Mouse (Mus musculus) hindbrain, embryonic 13.5 days (tissue): ENCODE data around the gene Clnk. TPM values are rescaled to one million over a fixed set of nuclear protein-coding genes. Genes with fewer than 3 reads are reported as not detected.
A peak's percentile ranks its signal among the peaks of the same experiment; 100 is the strongest.

Experiments used
- ATAC-seq: fragments of 200-750 bp; cut with Nextera tagmentation; 2 replicates; pipeline ENCODE4 v1.8.0; 2017; ENCODE audit warnings: moderate TSS enrichment; ENCODE audit not compliant: low FRiP score
- H3K27ac ChIP-seq: fragments of 300-500 bp; sonication (generic); 2 replicates; pipeline ENCODE4 v1.5.1; 2015; ENCODE audit warnings: inconsistent platforms, mild to moderate bottlenecking, moderate library complexity
- H3K27me3 ChIP-seq: fragments of 300-500 bp; sonication (generic); 2 replicates; pipeline ENCODE4 v1.6.1; 2015; ENCODE audit warnings: mild to moderate bottlenecking, inconsistent platforms
- H3K36me3 ChIP-seq: fragments of 300-500 bp; sonication (generic); 2 replicates; pipeline ENCODE4 v1.6.1; 2015; ENCODE audit warnings: mild to moderate bottlenecking, inconsistent platforms
- H3K4me1 ChIP-seq: fragments of 300-500 bp; sonication (generic); replicated peaks from 2 replicates; pipeline ENCODE4 v1.6.1; 2015; ENCODE audit warnings: inconsistent platforms
- H3K4me2 ChIP-seq: fragments of 300-500 bp; sonication (generic); 2 replicates; pipeline ENCODE4 v1.6.1; 2015; ENCODE audit warnings: inconsistent platforms, mild to moderate bottlenecking, moderate library complexity
- H3K4me3 ChIP-seq: fragments of 300-500 bp; sonication (generic); 2 replicates; pipeline ENCODE4 v1.5.1; 2015; ENCODE audit warnings: mild to moderate bottlenecking, inconsistent platforms
- H3K9ac ChIP-seq: fragments of 300-500 bp; sonication (generic); 2 replicates; pipeline ENCODE4 v1.6.1; 2015; ENCODE audit warnings: mild to moderate bottlenecking, inconsistent platforms
- H3K9me3 ChIP-seq: fragments of 300-500 bp; sonication (generic); 2 replicates; pipeline ENCODE4 v1.6.1; 2016; ENCODE audit warnings: inconsistent platforms
- WGBS: fragments of 180-500 bp; shearing (Covaris S2); methylation state at CpG from one replicate; pipeline ENCODE4 v1.1.7; 2015; 5-methylcytosine and 5-hydroxymethylcytosine counted together
- polyA plus RNA-seq: library from polyadenylated mRNA; unstranded; fragments of >200 nt; fragmentation: Nextera tagmentation; extraction: Ambion mirVana; gene quantifications from 2 replicates; pipeline ENCODE4 v1.2.1, GENCODE M21; 2015

The Clnk gene
- polyA plus RNA-seq, 1 experiment from 2014 or later, result 0.22 TPM

DNA sequence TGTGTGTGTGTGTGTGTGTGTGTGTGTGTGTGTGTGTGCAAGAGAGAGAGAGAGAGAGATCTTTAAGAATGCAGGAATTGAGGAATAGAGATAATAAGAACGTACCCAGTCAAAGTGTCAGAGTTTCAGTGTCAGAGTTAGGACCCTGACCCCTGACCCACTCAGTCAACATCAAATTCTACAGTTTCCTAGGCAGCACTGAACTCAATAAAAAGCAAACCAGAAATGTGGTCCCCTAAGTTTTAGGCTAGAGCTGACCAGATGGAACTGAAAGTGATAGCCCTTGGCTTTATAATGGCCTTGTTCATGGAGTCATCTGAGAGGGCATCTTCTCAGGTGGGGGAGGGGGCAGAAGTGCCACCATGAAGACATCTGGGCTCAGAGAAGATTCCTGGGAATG lies 1.7 kb downstream of the Clnk start:
- Histone ChIP-seq H3K9me3 (no peaks in the 10 kb centered on the region), H3K4me1 (peaks cover under 1% of the 10 kb centered on the region; the same call in 1 of the 2 replicates), H3K27me3 (no peaks in the 10 kb centered on the region), H3K27ac (no peak overlapping the region), H3K4me2 (no peak overlapping the region), H3K36me3 (no peaks in the 10 kb centered on the region), H3K4me3 (no peak overlapping the region), H3K9ac (no peak overlapping the region)
- WGBS, result 36% methylated on average over 1 of the region's 1 CpGs
- ATAC-seq, result no peak

DNA sequence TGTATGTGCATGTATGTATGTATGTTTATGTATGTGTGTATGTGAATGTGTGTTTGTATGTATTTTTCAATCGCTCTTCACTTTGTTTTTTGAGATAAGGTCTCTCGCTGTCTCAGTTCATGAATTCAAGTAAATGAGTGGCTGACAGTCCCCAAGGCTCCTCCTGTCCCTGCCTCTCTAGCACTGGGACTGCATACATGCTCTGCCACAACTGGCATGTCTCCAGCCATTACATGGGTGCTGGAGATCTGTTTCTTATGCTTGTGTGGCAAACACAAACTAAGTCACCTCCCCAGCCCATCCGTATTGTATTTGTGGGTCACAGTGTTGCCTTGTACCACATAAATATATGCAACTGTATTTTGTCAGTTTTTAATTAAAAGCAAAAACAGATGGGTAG lies 3.7 kb downstream of the Clnk start:
- ATAC-seq, result no peak
- Histone ChIP-seq H3K9ac (no peak overlapping the region), H3K27me3 (no peaks in the 10 kb centered on the region), H3K27ac (no peak overlapping the region), H3K36me3 (no peaks in the 10 kb centered on the region), H3K9me3 (no peaks in the 10 kb centered on the region), H3K4me2 (no peak overlapping the region), H3K4me1 (no peaks in the 10 kb centered on the region), H3K4me3 (no peak overlapping the region)
- 98% methylated on average over 3 of the region's 3 CpGs for WGBS

DNA sequence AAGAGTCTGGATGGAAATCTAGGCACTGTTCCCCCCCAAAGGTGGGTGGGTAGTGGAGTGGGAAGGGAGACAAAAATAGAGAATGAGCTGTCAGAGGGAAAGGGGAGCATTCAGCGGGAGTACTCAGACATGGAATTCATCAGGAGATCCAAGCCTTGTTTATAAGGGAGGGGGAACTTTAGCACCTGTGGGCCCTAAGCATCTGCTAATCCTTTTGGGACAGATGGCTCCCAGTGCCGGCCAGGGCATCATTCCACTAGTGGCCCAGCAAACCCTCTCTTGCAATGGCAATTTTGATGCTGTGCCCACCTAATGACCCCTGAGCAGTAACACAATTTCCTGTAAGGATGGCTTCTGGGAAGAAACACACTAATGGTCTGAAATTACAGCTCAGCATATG lies 5.0 kb downstream of the Clnk start:
- H3K9me3 ChIP-seq, result no peaks in the 10 kb centered on the region
- WGBS, result 69% methylated on average over 2 of the region's 2 CpGs
- no peak overlapping the region for H3K27ac ChIP-seq
- no peak for ATAC-seq
- H3K36me3 ChIP-seq, result no peaks in the 10 kb centered on the region
- H3K4me1 ChIP-seq, result no peaks in the 10 kb centered on the region
- no peak overlapping the region for H3K4me3 ChIP-seq
- H3K27me3 ChIP-seq, result no peaks in the 10 kb centered on the region
- H3K4me2 ChIP-seq, result no peak overlapping the region
- H3K9ac ChIP-seq, result no peak overlapping the region

DNA sequence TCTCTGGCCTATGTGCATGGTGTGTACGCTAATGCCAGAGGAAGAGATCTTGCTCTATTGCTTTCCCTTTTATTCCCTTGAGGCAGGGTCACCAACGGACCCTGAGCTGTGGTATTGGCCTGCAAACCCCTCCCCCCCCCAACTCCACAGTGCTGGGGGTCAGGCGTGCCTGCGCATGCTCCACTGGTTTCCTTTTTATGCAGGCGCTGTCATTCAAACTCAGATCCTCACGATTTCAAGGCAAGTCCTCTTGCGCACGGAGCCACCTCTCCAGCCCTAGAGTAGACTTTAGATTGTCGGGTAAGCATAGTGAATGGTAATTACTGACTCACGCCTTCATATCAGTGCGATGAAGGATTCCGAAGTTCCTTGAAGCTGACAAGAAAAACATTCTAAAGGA lies 6.1 kb downstream of the Clnk start:
- no peak overlapping the region for H3K4me2 ChIP-seq
- no peak overlapping the region for H3K27ac ChIP-seq
- WGBS, result 56% methylated on average over 12 of the region's 12 CpGs
- H3K4me3 ChIP-seq, result no peak overlapping the region
- H3K27me3 ChIP-seq, result no peaks in the 10 kb centered on the region
- ATAC-seq, result no peak
- no peak overlapping the region for H3K9ac ChIP-seq
- H3K9me3 ChIP-seq, result no peaks in the 10 kb centered on the region
- no peaks in the 10 kb centered on the region for H3K36me3 ChIP-seq
- H3K4me1 ChIP-seq, result no peaks in the 10 kb centered on the region

DNA sequence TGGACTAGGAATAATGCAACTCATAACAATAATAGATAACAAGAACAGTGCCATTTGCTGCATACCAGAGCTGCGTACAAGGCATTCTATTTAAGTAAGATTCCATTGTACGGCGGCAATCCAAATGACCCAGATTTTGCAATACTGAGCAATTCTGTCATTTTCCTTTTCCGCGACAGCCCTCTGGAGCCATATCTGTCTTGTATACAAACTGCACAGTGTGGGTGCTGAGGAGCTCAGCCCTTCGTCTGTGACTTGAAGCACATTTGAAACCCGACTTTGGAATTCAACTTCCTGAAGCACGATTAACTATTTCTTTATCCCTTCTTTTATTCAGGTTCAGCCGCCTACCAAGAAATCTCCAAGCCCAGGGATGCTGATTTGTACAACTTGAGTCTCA lies 6.6 kb downstream of the Clnk start:
- Histone ChIP-seq H3K4me3 (no peak overlapping the region), H3K9ac (no peak overlapping the region), H3K27me3 (no peaks in the 10 kb centered on the region), H3K27ac (no peak overlapping the region), H3K4me2 (no peak overlapping the region), H3K4me1 (no peaks in the 10 kb centered on the region), H3K9me3 (no peaks in the 10 kb centered on the region), H3K36me3 (no peaks in the 10 kb centered on the region)
- ATAC-seq, result no peak
- 84% methylated on average over 9 of the region's 9 CpGs for WGBS

DNA sequence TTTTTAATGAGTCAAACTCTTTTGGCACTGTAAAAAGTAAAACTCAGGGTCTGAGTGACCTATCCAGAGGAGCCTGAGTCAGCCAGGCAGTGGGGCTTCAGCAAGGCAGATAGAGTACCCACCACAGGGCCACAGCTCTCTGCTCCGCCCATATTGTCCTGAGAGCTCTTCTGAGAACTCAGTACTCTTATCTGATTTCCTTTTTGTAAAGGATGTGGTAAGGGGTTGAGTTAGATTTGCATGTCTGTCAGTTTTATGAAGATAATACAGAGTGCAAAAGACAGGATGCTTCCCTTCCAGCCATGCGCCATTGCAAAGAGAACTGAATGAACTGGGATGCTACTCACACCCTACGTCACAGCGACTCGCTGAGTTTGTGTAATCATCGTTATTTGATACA lies 12.0 kb downstream of the Clnk start:
- no peaks in the 10 kb centered on the region for H3K9me3 ChIP-seq
- H3K4me1 ChIP-seq, result peaks cover 13% of the 10 kb centered on the region; the same call in 1 of the 2 replicates
- H3K27ac ChIP-seq, result no peak overlapping the region
- H3K36me3 ChIP-seq, result no peaks in the 10 kb centered on the region
- H3K27me3 ChIP-seq, result no peaks in the 10 kb centered on the region
- no peak overlapping the region for H3K4me3 ChIP-seq
- H3K9ac ChIP-seq, result no peak overlapping the region
- no peak for ATAC-seq
- WGBS, result 90% methylated on average over 6 of the region's 6 CpGs
- H3K4me2 ChIP-seq, result no peak overlapping the region

DNA sequence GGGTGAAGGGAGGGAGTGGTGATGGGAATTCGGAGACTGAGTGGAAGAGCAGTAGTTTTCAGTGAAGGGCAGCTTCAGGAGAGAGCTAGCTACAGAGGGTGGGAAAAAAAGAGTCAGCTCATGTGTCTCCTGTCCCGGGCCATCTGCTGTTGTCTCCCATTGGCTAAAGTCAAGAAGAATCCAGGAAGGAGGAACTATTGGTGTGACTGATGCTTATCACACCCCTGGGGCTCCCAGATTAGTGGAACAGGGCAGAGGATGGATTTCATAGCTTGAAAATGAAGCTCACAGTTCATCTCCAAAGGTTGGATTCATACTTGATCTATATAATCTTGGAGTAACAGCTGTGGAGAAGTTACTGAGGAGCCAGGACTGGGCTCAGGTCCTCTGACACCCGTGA lies 13.6 kb downstream of the Clnk start:
- Histone ChIP-seq H3K4me2 (no peak overlapping the region), H3K4me3 (no peak overlapping the region), H3K9ac (no peak overlapping the region), H3K27me3 (no peaks in the 10 kb centered on the region), H3K9me3 (no peaks in the 10 kb centered on the region), H3K4me1 (peaks cover 13% of the 10 kb centered on the region; the same call in 1 of the 2 replicates), H3K36me3 (no peaks in the 10 kb centered on the region), H3K27ac (no peak overlapping the region; the same call in 1 of the 2 replicates)
- WGBS, result 72% methylated on average over 3 of the region's 3 CpGs
- no peak for ATAC-seq

DNA sequence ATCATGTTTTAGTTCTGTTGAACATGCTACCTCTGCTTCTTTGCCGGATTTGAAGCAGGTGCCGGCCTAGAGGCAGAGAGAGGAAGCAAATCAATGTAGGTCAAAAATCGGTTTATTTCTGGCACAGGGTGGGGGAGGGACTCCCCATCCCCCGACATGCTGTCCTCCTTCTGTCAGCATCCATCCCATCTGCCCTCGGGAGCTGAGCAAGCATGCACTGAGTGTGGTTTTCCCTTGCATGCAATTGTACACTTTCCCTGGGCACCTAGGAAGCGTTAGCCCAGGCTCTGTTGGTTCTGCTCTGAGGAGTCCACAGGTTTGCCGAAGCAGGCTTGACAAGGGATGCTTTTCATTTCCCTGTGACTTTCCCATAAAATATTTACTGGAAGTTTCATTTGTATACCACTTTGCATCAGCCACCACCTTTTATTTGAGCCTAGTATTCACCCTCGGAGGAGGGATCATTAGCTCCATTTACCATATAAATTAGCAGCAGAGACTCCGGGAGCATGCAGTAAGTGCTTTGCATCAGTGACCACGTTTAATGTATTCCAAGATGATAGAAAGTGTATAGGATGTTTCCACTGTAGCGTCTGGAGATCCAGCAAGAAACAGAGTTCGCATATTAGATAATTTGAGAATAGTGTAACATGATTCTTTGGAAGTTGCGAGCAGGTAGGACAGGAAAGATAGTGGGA lies 14.2 kb downstream of the Clnk start:
- no peak overlapping the region for H3K27ac ChIP-seq

DNA sequence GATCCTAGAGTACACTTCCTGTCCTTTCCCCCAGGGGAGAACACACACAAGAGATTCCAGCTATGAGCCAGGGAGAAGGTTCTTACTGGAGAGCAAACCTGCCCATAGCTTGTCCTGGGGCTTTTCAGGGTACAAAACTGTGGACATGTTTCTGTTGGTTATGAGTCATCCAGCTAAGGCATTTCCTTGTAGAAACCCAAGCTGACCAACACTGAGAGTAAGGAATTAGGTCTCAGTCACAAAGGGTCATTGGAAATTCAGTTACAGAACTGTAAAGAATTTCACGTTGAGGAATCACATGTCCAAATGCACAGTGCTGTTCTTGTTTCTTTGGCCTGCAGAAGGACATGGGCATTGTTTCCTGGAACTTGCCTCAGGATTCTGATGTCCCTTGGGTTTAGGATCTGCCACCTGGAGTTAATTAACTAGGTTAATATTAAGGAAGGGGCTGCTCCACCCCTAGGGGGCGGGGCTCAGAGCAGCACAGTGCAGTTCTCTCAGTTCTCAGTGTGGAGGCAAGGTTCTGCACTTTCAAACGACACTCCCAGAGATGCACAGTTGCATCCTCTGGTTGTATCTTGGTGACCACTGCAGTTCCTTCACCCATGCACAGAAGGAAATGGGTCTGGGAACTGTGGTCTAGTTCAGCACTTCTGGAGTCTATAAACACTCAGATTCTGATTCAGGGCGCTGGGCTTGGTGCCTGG lies 18.4 kb downstream of the Clnk start:
- no peaks in the 10 kb centered on the region for H3K9me3 ChIP-seq
- H3K4me3 ChIP-seq, result no peak overlapping the region
- H3K27ac ChIP-seq, result no peak overlapping the region
- no peaks in the 10 kb centered on the region for H3K27me3 ChIP-seq
- H3K36me3 ChIP-seq, result no peaks in the 10 kb centered on the region
- H3K4me2 ChIP-seq, result no peak overlapping the region
- H3K4me1 ChIP-seq, result peaks cover 12% of the 10 kb centered on the region; the same call in 1 of the 2 replicates
- no peak for ATAC-seq
- H3K9ac ChIP-seq, result no peak overlapping the region
- WGBS, result 54% methylated on average over 4 of the region's 4 CpGs

More for the DNA sequence above, 14.2 kb downstream of the Clnk start:
- H3K4me2 ChIP-seq, result no peak overlapping the region
- 57% methylated on average over 13 of the region's 13 CpGs for WGBS
- H3K9me3 ChIP-seq, result no peaks in the 10 kb centered on the region
- peaks cover 13% of the 10 kb centered on the region; the same call in 1 of the 2 replicates for H3K4me1 ChIP-seq
- no peaks in the 10 kb centered on the region for H3K36me3 ChIP-seq
- H3K4me3 ChIP-seq, result no peak overlapping the region
- ATAC-seq, result peak; percentile 61; the same call in 1 of the 2 replicates
- no peak overlapping the region for H3K9ac ChIP-seq
- H3K27me3 ChIP-seq, result no peaks in the 10 kb centered on the region

DNA sequence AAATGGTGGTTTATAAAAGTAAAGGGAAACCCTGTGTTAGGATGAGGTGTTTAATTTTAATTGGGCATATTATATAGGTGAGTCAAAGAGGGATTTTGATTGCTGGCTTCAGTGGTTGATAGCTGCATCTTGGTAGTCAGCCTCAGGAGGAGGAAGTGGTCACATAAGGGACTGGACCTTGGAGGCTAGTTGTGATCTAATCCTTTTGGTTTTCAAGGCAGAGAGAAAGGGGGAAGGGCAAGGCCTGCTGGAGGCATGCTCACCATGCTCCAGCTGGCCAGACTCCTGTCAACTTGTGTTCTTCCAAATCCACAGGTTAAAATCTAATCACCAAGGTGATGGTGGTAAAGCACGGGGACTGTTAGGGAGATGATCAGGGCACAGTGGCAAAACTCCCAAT lies 19.0 kb downstream of the Clnk start:
- H3K27ac ChIP-seq, result no peak overlapping the region
- no peak overlapping the region for H3K9ac ChIP-seq
- 80% methylated on average over 1 of the region's 1 CpGs for WGBS
- peaks cover 7% of the 10 kb centered on the region; the same call in 1 of the 2 replicates for H3K4me1 ChIP-seq
- H3K9me3 ChIP-seq, result no peaks in the 10 kb centered on the region
- no peak overlapping the region for H3K4me3 ChIP-seq
- ATAC-seq, result no peak
- no peaks in the 10 kb centered on the region for H3K27me3 ChIP-seq
- H3K36me3 ChIP-seq, result no peaks in the 10 kb centered on the region
- H3K4me2 ChIP-seq, result no peak overlapping the region

DNA sequence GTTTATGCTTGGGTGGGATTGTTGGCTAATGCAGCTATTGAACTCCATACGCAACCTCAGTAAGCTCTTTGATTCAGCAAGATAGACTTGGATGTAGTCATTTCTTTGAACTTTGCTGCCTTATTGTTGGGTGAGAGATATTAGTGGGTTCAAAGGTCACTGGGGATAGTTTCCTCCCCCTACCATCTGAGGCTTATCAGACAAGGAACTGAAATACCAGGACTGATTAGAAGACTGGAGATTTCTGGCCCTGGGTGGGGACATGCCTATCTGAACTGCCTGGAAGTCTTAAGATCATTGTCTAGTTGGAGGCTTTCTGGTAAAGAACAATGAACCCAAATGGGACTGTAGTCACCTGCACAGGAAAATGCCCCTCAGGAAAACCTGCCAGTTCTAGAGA lies 26.4 kb downstream of the Clnk start:
- no peaks in the 10 kb centered on the region for H3K27me3 ChIP-seq
- H3K4me1 ChIP-seq, result no peaks in the 10 kb centered on the region
- no peak overlapping the region for H3K9ac ChIP-seq
- H3K4me2 ChIP-seq, result no peak overlapping the region
- H3K9me3 ChIP-seq, result no peaks in the 10 kb centered on the region
- H3K4me3 ChIP-seq, result no peak overlapping the region
- ATAC-seq, result no peak
- 93% methylated on average over 1 of the region's 1 CpGs for WGBS
- no peaks in the 10 kb centered on the region for H3K36me3 ChIP-seq
- H3K27ac ChIP-seq, result no peak overlapping the region

DNA sequence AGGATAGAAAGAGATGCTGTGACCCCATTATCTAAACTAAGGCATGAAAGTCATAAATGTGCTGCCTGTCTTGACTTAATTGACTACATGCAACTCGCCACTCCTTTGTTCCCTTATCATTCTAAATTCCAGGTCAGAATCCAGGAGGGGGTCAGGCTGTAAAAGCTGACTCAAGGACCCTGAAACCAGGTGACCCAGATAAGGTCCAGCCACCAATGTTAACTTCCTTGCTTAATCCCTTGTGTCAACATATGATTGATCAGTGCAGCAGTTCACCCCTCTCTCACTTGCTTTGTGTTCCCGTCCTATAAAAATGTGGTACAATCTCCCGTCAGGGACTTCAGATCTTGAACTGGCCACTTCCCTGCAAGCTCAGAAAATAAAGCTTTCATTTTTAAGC lies 31.1 kb downstream of the Clnk start:
- Histone ChIP-seq H3K27me3 (no peaks in the 10 kb centered on the region), H3K4me2 (no peak overlapping the region), H3K27ac (no peak overlapping the region), H3K9me3 (no peaks in the 10 kb centered on the region), H3K4me3 (no peak overlapping the region), H3K9ac (no peak overlapping the region), H3K4me1 (no peaks in the 10 kb centered on the region), H3K36me3 (no peaks in the 10 kb centered on the region)
- ATAC-seq, result no peak
- 58% methylated on average over 3 of the region's 3 CpGs for WGBS

DNA sequence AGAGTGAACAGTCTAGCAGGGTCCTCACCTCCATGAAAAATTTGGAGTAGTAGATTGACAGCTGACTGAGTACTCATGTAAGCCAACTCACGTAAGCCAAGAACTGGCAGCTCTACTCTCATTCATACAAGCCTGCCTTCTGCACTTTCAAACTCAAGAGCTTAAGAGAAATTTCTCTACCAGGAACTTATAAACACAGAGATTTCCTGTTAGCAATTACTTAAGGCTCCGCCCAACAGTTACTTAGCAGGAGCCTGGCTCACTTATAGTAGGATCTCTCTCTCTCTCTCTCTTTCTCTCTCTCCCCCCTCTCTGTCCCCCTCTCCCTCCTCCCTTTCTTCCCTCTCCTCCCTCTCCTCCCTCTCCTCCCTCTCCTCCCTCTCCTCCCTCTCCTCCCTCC lies 32.3 kb downstream of the Clnk start:
- no peak for ATAC-seq
- Histone ChIP-seq H3K9ac (no peak overlapping the region), H3K4me1 (no peaks in the 10 kb centered on the region)

More for the DNA sequence above, 32.3 kb downstream of the Clnk start:
- WGBS, result 94% methylated on average over 2 of the region's 2 CpGs
- Histone ChIP-seq H3K36me3 (no peaks in the 10 kb centered on the region), H3K4me3 (no peak overlapping the region), H3K9me3 (no peaks in the 10 kb centered on the region), H3K4me2 (no peak overlapping the region), H3K27me3 (no peaks in the 10 kb centered on the region), H3K27ac (no peak overlapping the region)
